Mouse (Mus musculus): ENCODE measurements around the gene Asic4.

DNA sequence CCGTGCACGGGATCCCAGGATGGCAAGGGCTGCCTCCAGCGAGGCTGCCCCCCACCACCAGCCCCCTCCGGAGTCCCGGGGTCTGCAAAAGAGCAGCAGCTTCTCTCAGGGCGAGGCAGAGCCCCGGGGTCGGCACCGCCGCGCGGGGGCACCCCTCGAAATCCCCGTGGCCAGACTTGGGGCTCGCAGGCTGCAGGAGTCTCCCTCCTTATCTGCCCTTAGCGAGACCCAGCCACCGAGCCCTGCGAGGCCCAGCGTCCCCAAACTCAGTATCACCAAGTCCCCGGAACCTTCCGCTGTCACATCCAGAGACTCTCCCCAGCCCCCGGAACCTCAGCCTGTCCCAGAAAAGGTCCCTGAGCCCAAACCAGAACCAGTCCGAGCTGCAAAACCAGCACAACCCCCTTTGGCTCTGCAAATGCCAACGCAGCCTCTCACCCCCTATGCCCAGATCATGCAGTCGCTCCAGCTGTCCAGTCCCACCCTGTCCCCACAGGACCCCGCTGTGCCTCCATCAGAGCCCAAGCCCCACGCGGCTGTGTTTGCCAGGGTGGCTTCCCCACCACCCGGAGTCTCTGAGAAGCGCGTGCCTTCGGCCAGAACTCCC, 27.9 kb upstream of the Asic4 start:
- TF ChIP-seq POLR2A (IDR thresholded peaks at IDR 0.05; ENCODE audit: insufficient read depth, low read depth, low read length) (no peak), CTCF (IDR thresholded peaks at IDR 0.05) (no peak)

Data from heart, adult 2 months (tissue).